Mouse (Mus musculus): ENCODE measurements around the gene Gm13090. TPM values are rescaled to one million over a fixed set of nuclear protein-coding genes. Genes with fewer than 3 reads are reported as not detected.

The Gm13090 gene
- not detected in 2 replicates for polyA plus RNA-seq (2012; rRNA removed)

DNA sequence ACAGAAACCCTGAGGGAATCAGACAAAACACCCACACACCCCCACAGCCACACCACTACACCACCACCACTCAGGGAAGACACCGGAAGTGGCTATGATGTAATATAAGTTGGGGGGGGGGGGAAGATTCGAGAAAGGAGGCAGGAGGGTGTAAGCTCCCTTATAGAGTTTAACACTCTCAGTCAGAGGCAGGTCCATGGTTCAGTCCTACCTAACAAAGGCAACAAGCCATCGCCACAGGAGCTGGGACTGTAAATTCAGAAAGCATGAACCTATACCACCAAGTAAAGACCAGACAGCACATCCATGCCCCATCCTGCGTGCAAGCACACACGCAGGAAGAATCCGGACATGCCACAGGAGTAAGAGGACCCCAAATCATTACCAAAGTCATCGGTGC lies at the start of gene Gm13090:
Gene Gm13090, plus strand, starts transcription at position 301 of the 400 bp plus-strand sequence.
- Histone ChIP-seq H3K27me3 (ENCODE audit: control insufficient read depth, insufficient read depth, low read length) (no peaks in the 10 kb centered on the region), H3K36me3 (ENCODE audit: control insufficient read depth, insufficient read depth, low read length) (no peaks in the 10 kb centered on the region), H3K27ac (ENCODE audit: insufficient read depth, low read depth, low read length) (no peak within 1 kb of the TSS), H3K4me3 (ENCODE audit: low read depth, low read length) (no peak within 1 kb of the TSS), H3K4me1 (ENCODE audit: control insufficient read depth, insufficient read depth, insufficient read length, low read length) (no peaks in the 10 kb centered on the region)
- no peak for TF ChIP-seq CTCF (IDR thresholded peaks at IDR 0.05; ENCODE audit: extremely low read depth, insufficient read length, insufficient replicate concordance, low read depth, low read length)
- TF ChIP-seq POLR2A (IDR thresholded peaks at IDR 0.05; ENCODE audit: low read depth, low read length), result no peak
- 85% methylated on average over 7 of the region's 7 CpGs for WGBS

DNA sequence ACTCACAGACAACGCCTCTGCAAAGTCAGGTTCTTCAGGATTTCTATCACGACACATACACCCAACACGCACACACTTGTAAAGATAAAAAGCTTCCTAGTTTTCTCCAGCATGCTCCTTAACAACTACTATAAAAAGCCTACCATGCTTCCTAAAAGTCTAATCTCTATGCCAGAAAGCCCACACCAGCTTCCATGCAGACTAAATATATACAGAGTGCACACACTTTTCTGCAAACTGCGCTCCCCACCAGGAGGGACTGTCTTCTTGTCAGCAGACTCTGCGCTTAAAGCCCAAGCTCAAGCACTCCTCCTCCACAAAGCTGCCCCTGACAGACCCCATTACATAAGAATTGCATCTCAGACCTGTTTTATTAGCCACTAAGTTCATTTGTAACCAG lies 47.9 kb upstream of the Gm13090 start:
- Histone ChIP-seq H3K4me1 (ENCODE audit: control insufficient read depth, insufficient read depth, insufficient read length, low read length) (peaks cover 6% of the 10 kb centered on the region; the same call in 1 of the 2 replicates), H3K27ac (ENCODE audit: insufficient read depth, low read depth, low read length) (no peak overlapping the region), H3K4me3 (ENCODE audit: low read depth, low read length) (no peak overlapping the region), H3K36me3 (ENCODE audit: control insufficient read depth, insufficient read depth, low read length) (peaks cover 24% of the 10 kb centered on the region), H3K27me3 (ENCODE audit: control insufficient read depth, insufficient read depth, low read length) (no peaks in the 10 kb centered on the region)
- WGBS, result 92% methylated on average over 5 of the region's 5 CpGs
- TF ChIP-seq POLR2A (IDR thresholded peaks at IDR 0.05; ENCODE audit: low read depth, low read length), result no peak
- no peak for TF ChIP-seq CTCF (IDR thresholded peaks at IDR 0.05; ENCODE audit: extremely low read depth, insufficient read length, insufficient replicate concordance, low read depth, low read length)

GRCm38 (mm10) chr4:151043281-151043680 lies 46.1 kb upstream of the Gm13090 start:
- peaks cover 6% of the 10 kb centered on the region; the same call in 1 of the 2 replicates for H3K4me1 ChIP-seq (ENCODE audit: control insufficient read depth, insufficient read depth, insufficient read length, low read length)
- H3K36me3 ChIP-seq (ENCODE audit: control insufficient read depth, insufficient read depth, low read length), result peaks cover 30% of the 10 kb centered on the region
- WGBS, result 13% methylated on average over 5 of the region's 5 CpGs
- no peak for TF ChIP-seq CTCF (IDR thresholded peaks at IDR 0.05; ENCODE audit: extremely low read depth, insufficient read length, insufficient replicate concordance, low read depth, low read length)
- H3K27ac ChIP-seq (ENCODE audit: insufficient read depth, low read depth, low read length), result 0 out of 2 replicates have a peak overlapping the region, but pooled peaks have one; percentile 4
- peak overlapping the region; percentile 28; the same call in 1 of the 2 replicates for H3K4me3 ChIP-seq (ENCODE audit: low read depth, low read length)
- H3K27me3 ChIP-seq (ENCODE audit: control insufficient read depth, insufficient read depth, low read length), result no peaks in the 10 kb centered on the region

DNA sequence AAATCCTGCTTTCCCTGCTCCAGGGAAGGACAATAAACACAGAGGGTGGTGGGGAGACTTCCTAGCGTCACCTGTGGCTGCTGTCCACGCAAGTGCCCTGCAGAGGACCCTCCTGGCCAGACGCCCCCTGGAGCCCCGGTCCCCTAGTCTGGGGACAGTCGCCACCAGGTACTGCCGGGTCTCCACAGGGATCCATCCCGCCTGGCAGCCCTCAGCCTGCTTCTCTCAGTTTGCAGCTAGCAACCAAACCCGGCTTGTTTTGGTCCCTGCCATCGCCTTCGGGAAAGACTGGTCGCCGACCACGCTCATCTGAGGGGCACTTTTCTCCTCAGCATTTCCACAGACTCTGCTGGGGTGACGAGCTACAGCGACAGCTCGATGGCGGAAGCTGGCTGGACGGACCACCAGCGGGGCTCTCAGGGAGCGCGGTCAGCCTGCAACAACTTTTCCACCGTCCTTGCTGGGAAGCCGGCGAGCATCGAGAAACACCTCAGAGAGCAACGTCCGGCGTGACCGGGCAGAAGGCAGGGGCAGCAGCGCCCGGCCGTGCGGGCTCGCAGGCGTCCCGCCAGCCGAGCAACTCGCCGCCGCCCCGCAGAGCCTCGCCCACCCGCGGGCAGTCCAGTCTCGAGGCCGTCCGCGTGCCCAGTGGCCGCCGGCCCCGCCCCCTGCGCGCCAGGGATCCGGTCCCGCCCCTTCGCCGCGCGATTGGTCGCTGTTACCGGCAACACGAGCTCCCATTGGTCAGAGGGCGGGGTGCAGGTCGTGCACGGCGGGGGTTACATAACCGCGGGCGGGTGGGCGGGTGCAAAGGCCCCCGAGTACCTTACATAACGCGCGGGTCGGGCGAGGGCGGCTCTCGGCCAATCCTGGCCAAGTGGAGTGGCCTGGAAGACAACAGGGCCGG lies 45.1 kb upstream of the Gm13090 start, which contains the start of gene Per3:
Gene Per3, minus strand, starts transcription at position 629 of the 907 bp plus-strand sequence.
- H3K4me1 ChIP-seq (ENCODE audit: control insufficient read depth, insufficient read depth, insufficient read length, low read length), result peaks cover 6% of the 10 kb centered on the region; the same call in 1 of the 2 replicates
- H3K4me3 ChIP-seq (ENCODE audit: low read depth, low read length), result peak within 1 kb of the TSS; percentile 73
- no peaks in the 10 kb centered on the region for H3K27me3 ChIP-seq (ENCODE audit: control insufficient read depth, insufficient read depth, low read length)
- under 1% methylated on average over 78 of the region's 79 CpGs for WGBS
- H3K36me3 ChIP-seq (ENCODE audit: control insufficient read depth, insufficient read depth, low read length), result peaks cover 25% of the 10 kb centered on the region
- TF ChIP-seq CTCF (IDR thresholded peaks at IDR 0.05; ENCODE audit: extremely low read depth, insufficient read length, insufficient replicate concordance, low read depth, low read length) (no peak), POLR2A (IDR thresholded peaks at IDR 0.05; ENCODE audit: low read depth, low read length) (peak; percentile 83)
- peak within 1 kb of the TSS; percentile 94 for H3K27ac ChIP-seq (ENCODE audit: insufficient read depth, low read depth, low read length)

DNA sequence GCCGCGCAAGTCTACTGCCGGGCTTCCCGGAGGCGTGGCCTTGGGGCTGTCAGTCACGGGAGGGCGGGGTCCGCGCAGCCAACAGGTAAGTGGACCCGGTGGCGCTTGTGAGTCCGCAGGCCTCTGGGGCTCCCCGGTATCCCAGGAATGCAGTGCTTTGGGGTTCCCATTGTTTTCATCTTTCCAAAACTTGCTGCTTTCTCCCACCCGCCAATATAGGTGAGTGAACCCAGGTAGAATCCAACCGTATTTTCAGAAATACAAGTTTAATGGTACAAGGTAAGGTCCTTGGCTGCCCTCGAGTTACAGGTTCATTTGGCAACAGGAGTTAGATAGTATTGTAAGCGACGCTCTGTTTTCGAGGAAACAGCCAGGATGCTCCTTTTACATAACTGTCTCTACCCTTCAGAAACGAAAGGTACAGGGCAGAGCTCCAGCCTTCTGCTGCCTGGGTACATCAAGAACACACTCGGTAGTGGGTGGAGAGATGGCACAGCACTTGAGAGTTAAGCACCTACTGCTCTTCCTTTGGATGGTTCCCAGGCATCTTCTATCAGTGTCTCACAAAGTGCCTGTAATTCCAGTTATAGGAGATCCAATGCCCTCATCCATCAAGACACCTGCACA lies 44.3 kb upstream of the Gm13090 start:
- WGBS, result 3% methylated on average over 21 of the region's 21 CpGs

DNA sequence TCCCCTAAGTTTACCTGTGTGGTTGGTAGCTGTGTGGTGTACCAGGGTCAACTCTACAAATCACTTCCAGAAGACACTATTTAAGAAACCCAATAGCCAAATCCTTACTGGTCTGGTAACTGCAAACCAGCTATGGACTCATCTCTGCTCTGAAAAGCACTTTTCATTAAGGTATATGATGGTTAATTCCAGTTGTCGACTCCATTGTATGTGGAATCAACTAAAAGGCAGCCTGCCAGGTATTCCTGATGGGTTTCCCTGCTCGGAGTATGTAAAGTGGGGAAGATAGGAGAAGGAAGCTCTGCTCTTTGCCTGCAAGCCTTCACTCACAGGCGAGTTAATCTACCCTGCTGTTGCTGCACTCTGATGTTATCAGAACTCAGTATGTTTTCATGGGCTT lies 42.8 kb upstream of the Gm13090 start:
- WGBS, result 87% methylated on average over 3 of the region's 3 CpGs
- Histone ChIP-seq H3K27ac (ENCODE audit: insufficient read depth, low read depth, low read length) (no peak overlapping the region), H3K27me3 (ENCODE audit: control insufficient read depth, insufficient read depth, low read length) (no peaks in the 10 kb centered on the region), H3K36me3 (ENCODE audit: control insufficient read depth, insufficient read depth, low read length) (peaks cover 25% of the 10 kb centered on the region), H3K4me1 (ENCODE audit: control insufficient read depth, insufficient read depth, insufficient read length, low read length) (peaks cover 6% of the 10 kb centered on the region; the same call in 1 of the 2 replicates), H3K4me3 (ENCODE audit: low read depth, low read length) (no peak overlapping the region)
- TF ChIP-seq POLR2A (IDR thresholded peaks at IDR 0.05; ENCODE audit: low read depth, low read length) (no peak), CTCF (IDR thresholded peaks at IDR 0.05; ENCODE audit: extremely low read depth, insufficient read length, insufficient replicate concordance, low read depth, low read length) (no peak)

More for the DNA sequence above, 44.3 kb upstream of the Gm13090 start:
- H3K4me3 ChIP-seq (ENCODE audit: low read depth, low read length), result peak overlapping the region; percentile 46
- H3K27me3 ChIP-seq (ENCODE audit: control insufficient read depth, insufficient read depth, low read length), result no peaks in the 10 kb centered on the region
- TF ChIP-seq CTCF (IDR thresholded peaks at IDR 0.05; ENCODE audit: extremely low read depth, insufficient read length, insufficient replicate concordance, low read depth, low read length) (no peak), POLR2A (IDR thresholded peaks at IDR 0.05; ENCODE audit: low read depth, low read length) (no peak; the same call in 1 of the 2 replicates)
- peaks cover 21% of the 10 kb centered on the region for H3K36me3 ChIP-seq (ENCODE audit: control insufficient read depth, insufficient read depth, low read length)
- peaks cover 6% of the 10 kb centered on the region; the same call in 1 of the 2 replicates for H3K4me1 ChIP-seq (ENCODE audit: control insufficient read depth, insufficient read depth, insufficient read length, low read length)
- H3K27ac ChIP-seq (ENCODE audit: insufficient read depth, low read depth, low read length), result peak overlapping the region; percentile 61

- no peak overlapping the region for H3K27ac ChIP-seq (ENCODE audit: insufficient read depth, low read depth, low read length)
- peaks cover 41% of the 10 kb centered on the region for H3K36me3 ChIP-seq (ENCODE audit: control insufficient read depth, insufficient read depth, low read length)
- H3K27me3 ChIP-seq (ENCODE audit: control insufficient read depth, insufficient read depth, low read length), result no peaks in the 10 kb centered on the region
- 53% methylated on average over 1 of the region's 1 CpGs for WGBS
- H3K4me3 ChIP-seq (ENCODE audit: low read depth, low read length), result no peak overlapping the region
- peaks cover 4% of the 10 kb centered on the region; the same call in 1 of the 2 replicates for H3K4me1 ChIP-seq (ENCODE audit: control insufficient read depth, insufficient read depth, insufficient read length, low read length)
- TF ChIP-seq POLR2A (IDR thresholded peaks at IDR 0.05; ENCODE audit: low read depth, low read length), result no peak
- no peak for TF ChIP-seq CTCF (IDR thresholded peaks at IDR 0.05; ENCODE audit: extremely low read depth, insufficient read length, insufficient replicate concordance, low read depth, low read length)
Observed at GRCm38 (mm10) chr4:151051162-151051561, 38.2 kb upstream of the Gm13090 start.
